Mouse (Mus musculus): Measurements from ENCODE around the gene Ap4b1. TPM values are rescaled to one million over a fixed set of nuclear protein-coding genes. Genes with fewer than 3 reads are reported as not detected.
"Not testable (repeated sequence)": the region's sequence is repeated elsewhere in the genome, so short reads cannot be mapped to it uniquely, and the experiment has no call there.

The Ap4b1 gene
- polyA plus RNA-seq, 1 experiment from 2014 or later = 13.0 TPM

- Histone ChIP-seq H3K4me1 (replicated peaks) (peaks cover 82% of the 10 kb centered on the region), H3K27ac (replicated peaks) (peak overlapping the region; percentile 57), H3K4me2 (peak overlapping the region; percentile 13), H3K9ac (no peak overlapping the region), H3K9me3 (replicated peaks) (no peaks in the 10 kb centered on the region), H3K4me3 (replicated peaks) (no peak overlapping the region), H3K36me3 (replicated peaks) (peaks cover 46% of the 10 kb centered on the region), H3K27me3 (no peaks in the 10 kb centered on the region)
- no peak for ATAC-seq (ENCODE audit: insufficient read depth)
- 50% methylated on average over 4 of the region's 4 CpGs for WGBS (ENCODE audit: insufficient replicate concordance)
Observed at GRCm38 (mm10) chr3:103782844-103783609, 26.3 kb upstream of the Ap4b1 start.

GRCm38 (mm10) chr3:103787225-103787624 lies 22.1 kb upstream of the Ap4b1 start:
- no peaks in the 10 kb centered on the region for H3K27me3 ChIP-seq
- H3K27ac ChIP-seq (replicated peaks) = peak overlapping the region; percentile 56
- peak overlapping the region; percentile 45 for H3K4me2 ChIP-seq
- WGBS (ENCODE audit: insufficient replicate concordance) = 39% methylated on average over 7 of the region's 7 CpGs
- H3K36me3 ChIP-seq (replicated peaks) = peaks cover 31% of the 10 kb centered on the region
- peaks cover 77% of the 10 kb centered on the region for H3K4me1 ChIP-seq (replicated peaks)
- no peak for ATAC-seq (ENCODE audit: insufficient read depth)
- H3K9ac ChIP-seq = no peak overlapping the region
- H3K4me3 ChIP-seq (replicated peaks) = peak overlapping the region; percentile 5
- no peaks in the 10 kb centered on the region for H3K9me3 ChIP-seq (replicated peaks)

GRCm38 (mm10) chr3:103789096-103789495 lies 20.2 kb upstream of the Ap4b1 start:
- no peak for ATAC-seq (ENCODE audit: insufficient read depth)
- peak overlapping the region; percentile 95 for H3K27ac ChIP-seq (replicated peaks)
- no peaks in the 10 kb centered on the region for H3K9me3 ChIP-seq (replicated peaks)
- H3K36me3 ChIP-seq (replicated peaks) = peaks cover 24% of the 10 kb centered on the region
- H3K9ac ChIP-seq = peak overlapping the region; percentile 95
- H3K4me1 ChIP-seq (replicated peaks) = peaks cover 80% of the 10 kb centered on the region
- 67% methylated on average over 7 of the region's 7 CpGs for WGBS (ENCODE audit: insufficient replicate concordance)
- H3K27me3 ChIP-seq = no peaks in the 10 kb centered on the region
- peak overlapping the region; percentile 79 for H3K4me2 ChIP-seq
- H3K4me3 ChIP-seq (replicated peaks) = peak overlapping the region; percentile 74

- Histone ChIP-seq H3K27ac (replicated peaks) (peak overlapping the region; percentile 95), H3K9ac (peak overlapping the region; percentile 95), H3K4me1 (replicated peaks) (peaks cover 79% of the 10 kb centered on the region), H3K4me3 (replicated peaks) (peak overlapping the region; percentile 74), H3K27me3 (no peaks in the 10 kb centered on the region), H3K4me2 (peak overlapping the region; percentile 79), H3K36me3 (replicated peaks) (peaks cover 23% of the 10 kb centered on the region), H3K9me3 (replicated peaks) (no peaks in the 10 kb centered on the region)
- peak; percentile 3; the same call in 1 of the 2 replicates for ATAC-seq (ENCODE audit: insufficient read depth)
- WGBS (ENCODE audit: insufficient replicate concordance) = under 1% methylated on average over 14 of the region's 14 CpGs
Observed at GRCm38 (mm10) chr3:103789891-103790345, 19.4 kb upstream of the Ap4b1 start.

GRCm38 (mm10) chr3:103790346-103791145 lies 18.8 kb upstream of the Ap4b1 start:
- Histone ChIP-seq H3K4me1 (replicated peaks) (peaks cover 75% of the 10 kb centered on the region), H3K27ac (replicated peaks) (peak overlapping the region; percentile 95), H3K27me3 (no peaks in the 10 kb centered on the region), H3K9me3 (replicated peaks) (no peaks in the 10 kb centered on the region), H3K36me3 (replicated peaks) (peaks cover 19% of the 10 kb centered on the region; the same call in 1 of the 2 replicates), H3K4me3 (replicated peaks) (peak overlapping the region; percentile 74), H3K9ac (peak overlapping the region; percentile 95), H3K4me2 (peak overlapping the region; percentile 79)
- ATAC-seq (ENCODE audit: insufficient read depth) = peak; percentile 68
- WGBS (ENCODE audit: insufficient replicate concordance) = 0% methylated on average over 54 of the region's 61 CpGs

GRCm38 (mm10) chr3:103791230-103792110 lies 17.9 kb upstream of the Ap4b1 start, which contains the start of gene Hipk1:
Gene Hipk1, minus strand, starts transcription at chr3:103791563.
- Histone ChIP-seq H3K36me3 (replicated peaks) (peaks cover 14% of the 10 kb centered on the region; the same call in 1 of the 2 replicates), H3K4me1 (replicated peaks) (peaks cover 74% of the 10 kb centered on the region), H3K9me3 (replicated peaks) (no peaks in the 10 kb centered on the region), H3K4me3 (replicated peaks) (peak within 1 kb of the TSS; percentile 74), H3K4me2 (peak within 1 kb of the TSS; percentile 79), H3K9ac (peak within 1 kb of the TSS; percentile 95), H3K27ac (replicated peaks) (peak within 1 kb of the TSS; percentile 95), H3K27me3 (no peaks in the 10 kb centered on the region)
- 6% methylated on average over 49 of the region's 49 CpGs for WGBS (ENCODE audit: insufficient replicate concordance)
- peak; percentile 94 for ATAC-seq (ENCODE audit: insufficient read depth)

- not testable (repeated sequence) for H3K36me3 ChIP-seq (replicated peaks); H3K27me3 ChIP-seq; ATAC-seq (ENCODE audit: insufficient read depth); H3K9me3 ChIP-seq (replicated peaks)
- Histone ChIP-seq H3K4me2 (peak overlapping the region; percentile 79), H3K4me1 (replicated peaks) (peaks cover 74% of the 10 kb centered on the region), H3K4me3 (replicated peaks) (peak overlapping the region; percentile 74), H3K27ac (replicated peaks) (peak overlapping the region; percentile 95), H3K9ac (peak overlapping the region; percentile 95)
- WGBS (ENCODE audit: insufficient replicate concordance) = 64% methylated on average over 5 of the region's 5 CpGs
Observed at GRCm38 (mm10) chr3:103792111-103792406, 17.3 kb upstream of the Ap4b1 start.

- H3K4me1 ChIP-seq (replicated peaks) = peaks cover 73% of the 10 kb centered on the region
- no peak for ATAC-seq (ENCODE audit: insufficient read depth)
- H3K27me3 ChIP-seq = no peaks in the 10 kb centered on the region
- H3K9ac ChIP-seq = 0 out of 2 replicates have a peak overlapping the region, but pooled peaks have one; percentile 9
- H3K4me2 ChIP-seq = 0 out of 2 replicates have a peak overlapping the region, but pooled peaks have one; percentile 79
- no peak overlapping the region for H3K4me3 ChIP-seq (replicated peaks)
- no peaks in the 10 kb centered on the region for H3K9me3 ChIP-seq (replicated peaks)
- 68% methylated on average over 1 of the region's 1 CpGs for WGBS (ENCODE audit: insufficient replicate concordance)
- H3K36me3 ChIP-seq (replicated peaks) = peaks cover 7% of the 10 kb centered on the region; the same call in 1 of the 2 replicates
- H3K27ac ChIP-seq (replicated peaks) = peak overlapping the region; percentile 95
Observed at GRCm38 (mm10) chr3:103792566-103792965, 16.8 kb upstream of the Ap4b1 start.

GRCm38 (mm10) chr3:103796389-103796788 lies 12.9 kb upstream of the Ap4b1 start:
- H3K27ac ChIP-seq (replicated peaks) = peak overlapping the region; percentile 31
- H3K4me1 ChIP-seq (replicated peaks) = peaks cover 85% of the 10 kb centered on the region

GRCm38 (mm10) chr3:103799507-103799906 lies 9.8 kb upstream of the Ap4b1 start:
- WGBS (ENCODE audit: insufficient replicate concordance) = 8% methylated on average over 2 of the region's 2 CpGs
- peak overlapping the region; percentile 51; the same call in 1 of the 2 replicates for H3K4me2 ChIP-seq
- H3K4me3 ChIP-seq (replicated peaks) = no peak overlapping the region
- peaks cover 84% of the 10 kb centered on the region for H3K4me1 ChIP-seq (replicated peaks)
- H3K27ac ChIP-seq (replicated peaks) = peak overlapping the region; percentile 96
- H3K27me3 ChIP-seq = no peaks in the 10 kb centered on the region
- ATAC-seq (ENCODE audit: insufficient read depth) = peak; percentile 88
- H3K9me3 ChIP-seq (replicated peaks) = no peaks in the 10 kb centered on the region
- no peak overlapping the region for H3K9ac ChIP-seq
- peaks cover 30% of the 10 kb centered on the region for H3K36me3 ChIP-seq (replicated peaks)

More at GRCm38 (mm10) chr3:103796389-103796788, 12.9 kb upstream of the Ap4b1 start:
- no peak for ATAC-seq (ENCODE audit: insufficient read depth)
- H3K36me3 ChIP-seq (replicated peaks) = 0 out of 2 replicates have a peak, but pooled peaks cover 4% of the 10 kb centered on the region
- H3K27me3 ChIP-seq = no peaks in the 10 kb centered on the region
- 53% methylated on average over 2 of the region's 2 CpGs for WGBS (ENCODE audit: insufficient replicate concordance)
- H3K9me3 ChIP-seq (replicated peaks) = no peaks in the 10 kb centered on the region
- H3K9ac ChIP-seq = no peak overlapping the region
- no peak overlapping the region for H3K4me2 ChIP-seq
- H3K4me3 ChIP-seq (replicated peaks) = no peak overlapping the region

Measured in liver, embryonic 15.5 days (tissue).